Mouse (Mus musculus) lung, postnatal 0 days (tissue): Measurements from ENCODE around the gene Psenen. TPM values are rescaled to one million over a fixed set of nuclear protein-coding genes. Genes with fewer than 3 reads are reported as not detected.

Experiments
- ATAC-seq: fragments of 200-750 bp; cut with Nextera tagmentation; 2 replicates; pipeline ENCODE4 v1.8.0; 2017; ENCODE audit warnings: moderate library complexity
- DNase-seq: peaks from one replicate; pipeline ENCODE4 v3.0.0-alpha.2; 2016; ENCODE audit warnings: low spot score
- H3K27ac ChIP-seq: fragments of 300-500 bp; sonication (generic); 2 replicates; pipeline ENCODE4 v1.5.1; 2014; ENCODE audit warnings: antibody characterized with exemption, mild to moderate bottlenecking, low read length, mixed read lengths
- H3K27me3 ChIP-seq: fragments of 300-500 bp; sonication (generic); replicated peaks from 2 replicates; pipeline ENCODE4 v1.6.1; 2014; ENCODE audit warnings: low read length, mixed read lengths; ENCODE audit not compliant: insufficient read depth
- H3K36me3 ChIP-seq: fragments of 300-500 bp; sonication (generic); 2 replicates; pipeline ENCODE4 v1.6.1; 2014; ENCODE audit warnings: low read length, mixed read lengths; ENCODE audit not compliant: insufficient read depth
- H3K4me1 ChIP-seq: fragments of 300-500 bp; sonication (generic); 2 replicates; pipeline ENCODE4 v1.6.1; 2014; ENCODE audit warnings: antibody characterized with exemption, low read depth, low read length, mixed read lengths; ENCODE audit not compliant: insufficient read depth
- H3K4me2 ChIP-seq: fragments of 300-500 bp; sonication (generic); replicated peaks from 2 replicates; pipeline ENCODE4 v1.6.1; 2014; ENCODE audit warnings: low read depth, mild to moderate bottlenecking, low read length, moderate library complexity, mixed read lengths
- H3K4me3 ChIP-seq: fragments of 300-500 bp; sonication (generic); 2 replicates; pipeline ENCODE4 v1.5.1; 2014; ENCODE audit warnings: low read depth, low read length
- H3K9ac ChIP-seq: fragments of 300-500 bp; sonication (generic); replicated peaks from 2 replicates; pipeline ENCODE4 v1.6.1; 2014; ENCODE audit warnings: low read depth, mild to moderate bottlenecking
- H3K9me3 ChIP-seq: fragments of 300-500 bp; sonication (generic); 2 replicates; pipeline ENCODE4 v1.6.1; 2016; ENCODE audit warnings: low read length, mixed read lengths
- CTCF ChIP-seq: IDR thresholded peaks from 2 replicates; pipeline ENCODE4 v1.5.1; 2016; ENCODE audit warnings: antibody characterized with exemption, mild to moderate bottlenecking
- EP300 ChIP-seq: IDR thresholded peaks from 2 replicates; pipeline ENCODE4 v1.6.1; 2016; ENCODE audit warnings: antibody characterized with exemption, mild to moderate bottlenecking, control low read depth
- WGBS: fragments of 180-500 bp; shearing (Covaris S2); extraction: QIAGEN DNeasy Blood & Tissue Kit; methylation state at CpG from one replicate; pipeline ENCODE4 v1.1.7; 2014; 5-methylcytosine and 5-hydroxymethylcytosine counted together
- polyA plus RNA-seq: library from polyadenylated mRNA; unstranded; fragments of >200 nt; fragmentation: Nextera tagmentation; extraction: Ambion mirVana; gene quantifications from 2 replicates; pipeline ENCODE4 v1.2.1, GENCODE M21; 2015

Gene Psenen
- polyA plus RNA-seq, 1 experiment from 2014 or later: 184 TPM

DNA sequence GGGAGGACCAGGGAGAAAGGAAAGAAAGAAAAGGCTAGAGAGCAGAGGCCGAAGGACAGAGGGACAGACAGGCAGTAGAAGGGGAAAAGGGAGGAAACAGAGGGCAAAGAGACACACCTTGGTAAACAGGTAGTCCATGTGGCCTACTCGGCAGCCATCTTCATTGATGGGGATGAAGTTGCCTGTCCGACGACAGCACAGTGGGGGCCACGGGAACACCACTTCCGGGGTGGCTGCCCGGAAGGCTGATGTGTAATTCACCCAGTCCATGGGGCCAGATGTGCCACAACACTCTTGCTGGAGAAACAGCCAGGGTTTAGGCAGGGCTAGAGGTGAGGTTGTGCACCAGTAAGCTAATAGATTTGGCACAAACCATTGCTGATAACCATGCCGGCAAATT lies 41.5 kb upstream of the Psenen start:
- Histone ChIP-seq H3K9ac (no peak overlapping the region), H3K4me1 (no peaks in the 10 kb centered on the region), H3K9me3 (no peaks in the 10 kb centered on the region), H3K27ac (no peak overlapping the region), H3K36me3 (no peaks in the 10 kb centered on the region), H3K4me3 (no peak overlapping the region), H3K27me3 (no peaks in the 10 kb centered on the region), H3K4me2 (no peak overlapping the region)
- 83% methylated on average over 8 of the region's 8 CpGs for WGBS
- TF ChIP-seq EP300: no peak
- no peak for TF ChIP-seq CTCF
- ATAC-seq (no peak), DNase-seq (no peak)

DNA sequence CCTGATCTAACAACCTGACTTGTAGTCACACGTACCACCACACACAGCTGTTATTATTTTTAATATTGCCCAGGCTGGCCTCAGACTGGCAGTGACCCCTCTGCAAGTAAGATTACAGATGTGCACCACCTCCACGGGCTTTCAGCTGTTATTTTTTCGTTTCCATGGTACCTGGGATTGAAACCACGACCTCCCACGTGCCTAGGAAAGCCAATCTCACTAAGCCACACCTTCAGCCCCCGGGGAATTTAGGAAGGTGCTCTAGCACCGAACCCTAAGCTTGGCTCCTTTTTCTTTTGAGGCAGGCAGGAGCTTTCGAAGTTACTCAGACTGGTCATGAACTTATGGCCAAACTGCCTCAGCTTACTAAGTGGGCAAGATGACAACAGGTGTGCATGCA lies 41.0 kb upstream of the Psenen start:
- H3K27me3 ChIP-seq: no peaks in the 10 kb centered on the region
- H3K4me3 ChIP-seq: no peak overlapping the region
- DNase-seq (no peak), ATAC-seq (no peak)
- no peaks in the 10 kb centered on the region for H3K36me3 ChIP-seq
- no peak overlapping the region for H3K4me2 ChIP-seq
- 40% methylated on average over 8 of the region's 8 CpGs for WGBS
- TF ChIP-seq CTCF: no peak
- no peak for TF ChIP-seq EP300
- no peaks in the 10 kb centered on the region for H3K4me1 ChIP-seq
- H3K9me3 ChIP-seq: no peaks in the 10 kb centered on the region
- no peak overlapping the region for H3K27ac ChIP-seq
- H3K9ac ChIP-seq: no peak overlapping the region

DNA sequence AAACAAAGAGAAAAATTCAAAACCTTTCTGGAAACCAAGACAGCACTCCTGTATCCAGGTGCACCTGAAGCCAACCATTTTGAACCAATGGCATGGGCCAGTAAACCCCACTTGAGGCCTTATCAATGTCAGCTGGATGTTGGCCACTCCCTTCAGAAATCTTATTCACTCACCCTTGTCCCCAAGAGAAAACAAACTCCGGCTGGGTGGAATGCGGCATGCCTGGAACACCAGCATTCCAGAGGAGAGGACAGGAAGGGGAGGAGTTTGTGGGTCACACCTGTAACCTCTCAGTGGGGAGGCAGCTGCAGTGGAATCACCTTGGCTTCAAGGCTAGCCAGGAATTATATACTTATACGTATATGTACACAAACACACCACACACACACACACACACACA lies 39.2 kb upstream of the Psenen start:
- Histone ChIP-seq H3K4me2 (no peak overlapping the region), H3K4me1 (no peaks in the 10 kb centered on the region; the same call in 1 of the 2 replicates), H3K36me3 (no peaks in the 10 kb centered on the region), H3K9ac (no peak overlapping the region), H3K4me3 (no peak overlapping the region), H3K9me3 (no peaks in the 10 kb centered on the region), H3K27me3 (no peaks in the 10 kb centered on the region), H3K27ac (peak overlapping the region; percentile 91)
- ATAC-seq (peak; percentile 76), DNase-seq (peak; percentile 96)
- 27% methylated on average over 3 of the region's 3 CpGs for WGBS
- TF ChIP-seq CTCF: no peak
- TF ChIP-seq EP300: peak; percentile 99

DNA sequence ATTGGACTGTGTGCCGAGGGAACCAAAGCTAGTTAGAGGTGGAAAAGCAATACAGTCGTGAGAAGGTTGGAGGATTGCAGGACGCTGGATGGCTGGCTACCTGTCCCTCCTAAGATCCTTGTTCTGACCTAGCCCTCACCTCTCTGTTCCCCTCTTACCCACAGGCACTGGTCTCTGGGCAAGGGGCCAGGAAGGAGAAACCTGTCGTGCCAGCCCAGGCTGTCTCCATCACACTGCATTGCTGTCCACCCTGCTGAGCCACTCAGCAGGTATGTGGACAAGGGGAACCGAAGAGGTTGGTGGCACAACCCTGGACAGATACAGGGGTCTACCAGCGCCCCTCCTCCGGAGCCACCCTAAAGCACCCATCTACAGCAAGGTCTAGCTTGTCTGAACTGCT lies 37.2 kb upstream of the Psenen start:
- Histone ChIP-seq H3K27ac (peak overlapping the region; percentile 91), H3K4me2 (no peak overlapping the region), H3K9me3 (no peaks in the 10 kb centered on the region), H3K36me3 (no peaks in the 10 kb centered on the region), H3K4me1 (peaks cover 2% of the 10 kb centered on the region; the same call in 1 of the 2 replicates), H3K9ac (no peak overlapping the region), H3K27me3 (no peaks in the 10 kb centered on the region), H3K4me3 (no peak overlapping the region)
- 51% methylated on average over 7 of the region's 7 CpGs for WGBS
- DNase-seq (peak; percentile 88), ATAC-seq (peak; percentile 72)
- TF ChIP-seq CTCF (no peak), EP300 (peak; percentile 72)

DNA sequence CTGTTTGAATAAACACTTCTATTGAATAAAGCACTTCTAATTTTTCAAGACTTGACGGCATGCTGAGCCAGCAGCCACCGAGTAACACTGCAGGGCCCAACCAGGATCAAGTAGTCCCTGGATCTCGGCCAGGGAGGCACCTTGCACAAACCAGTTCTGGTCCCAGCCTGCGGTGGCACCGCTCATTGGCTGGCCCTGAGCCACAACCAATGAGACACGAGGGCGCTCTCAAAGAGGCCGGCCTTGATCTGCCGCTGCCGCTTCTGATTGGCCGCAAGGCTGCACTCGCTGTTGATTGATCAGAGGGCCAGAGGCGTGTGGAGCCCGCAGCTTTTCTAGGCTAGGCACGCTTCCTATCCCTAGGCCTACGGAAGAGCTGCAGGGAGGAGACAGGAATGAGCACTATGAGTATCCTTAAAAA lies 36.5 kb upstream of the Psenen start:
- no peaks in the 10 kb centered on the region for H3K27me3 ChIP-seq
- peaks cover 2% of the 10 kb centered on the region; the same call in 1 of the 2 replicates for H3K4me1 ChIP-seq
- H3K27ac ChIP-seq: peak overlapping the region; percentile 91
- H3K4me3 ChIP-seq: no peak overlapping the region
- no peaks in the 10 kb centered on the region for H3K36me3 ChIP-seq
- ATAC-seq (peak; percentile 87), DNase-seq (peak; percentile 96)
- no peaks in the 10 kb centered on the region for H3K9me3 ChIP-seq
- TF ChIP-seq CTCF (no peak), EP300 (peak; percentile 92)
- H3K9ac ChIP-seq: no peak overlapping the region
- no peak overlapping the region for H3K4me2 ChIP-seq
- WGBS: 2% methylated on average over 16 of the region's 16 CpGs

DNA sequence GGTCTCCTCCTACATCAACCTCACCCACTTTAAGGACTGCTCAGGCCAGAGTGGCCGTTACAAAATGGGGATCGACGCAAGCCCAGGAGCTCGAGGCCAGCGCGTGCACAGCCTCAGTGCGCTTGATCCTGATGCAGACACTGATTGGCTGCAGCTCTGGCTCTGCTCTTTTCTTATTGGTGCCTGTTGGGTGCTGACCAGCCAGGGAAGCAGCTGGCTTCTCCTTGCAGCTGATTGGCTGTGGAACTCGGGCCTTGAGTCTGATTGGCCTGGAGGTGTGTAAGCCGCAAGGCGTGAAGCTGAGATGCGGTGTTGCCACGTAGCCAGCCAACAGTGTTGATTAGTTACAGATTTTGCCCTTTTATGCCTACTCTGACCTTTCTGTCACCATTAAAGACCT lies 35.4 kb upstream of the Psenen start, which contains the start of gene Zbtb32:
Zbtb32 (minus strand) TSS at position 124 of the 400 bp plus-strand sequence.
- Histone ChIP-seq H3K9ac (no peak within 1 kb of the TSS), H3K27ac (peak within 1 kb of the TSS; percentile 88), H3K36me3 (no peaks in the 10 kb centered on the region), H3K4me2 (no peak within 1 kb of the TSS), H3K4me3 (no peak within 1 kb of the TSS), H3K9me3 (no peaks in the 10 kb centered on the region), H3K27me3 (no peaks in the 10 kb centered on the region), H3K4me1 (peaks cover 2% of the 10 kb centered on the region; the same call in 1 of the 2 replicates)
- TF ChIP-seq CTCF: no peak
- TF ChIP-seq EP300: no peak
- ATAC-seq (no peak), DNase-seq (no peak)
- WGBS: 84% methylated on average over 12 of the region's 12 CpGs

DNA sequence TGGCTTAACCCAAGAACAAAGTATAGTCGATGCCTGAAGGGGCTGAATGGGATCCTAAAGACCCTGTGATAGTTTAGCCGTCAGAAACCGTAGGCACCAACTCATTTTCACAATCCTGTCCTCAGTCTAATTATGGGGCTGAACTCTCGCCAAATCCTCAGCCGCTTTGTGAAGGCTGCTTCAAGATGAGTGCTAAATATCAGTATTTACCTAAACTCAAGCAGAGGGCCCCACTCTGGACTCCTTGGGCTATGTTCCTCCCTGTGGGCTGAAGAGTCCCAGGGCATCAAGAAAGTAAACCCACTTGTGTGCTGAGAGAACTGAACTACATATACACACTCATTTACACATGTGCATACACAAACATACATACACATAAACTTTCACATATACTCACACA lies 33.4 kb upstream of the Psenen start:
- Histone ChIP-seq H3K4me1 (peaks cover 2% of the 10 kb centered on the region; the same call in 1 of the 2 replicates), H3K36me3 (no peaks in the 10 kb centered on the region), H3K4me3 (no peak overlapping the region), H3K4me2 (no peak overlapping the region), H3K9me3 (no peaks in the 10 kb centered on the region), H3K27me3 (no peaks in the 10 kb centered on the region), H3K9ac (no peak overlapping the region), H3K27ac (peak overlapping the region; percentile 65; the same call in 1 of the 2 replicates)
- 45% methylated on average over 5 of the region's 5 CpGs for WGBS
- TF ChIP-seq EP300: peak; percentile 27; the same call in 1 of the 2 replicates
- no peak for TF ChIP-seq CTCF
- peak; percentile 75 for DNase-seq
- no peak for ATAC-seq
